Mouse (Mus musculus) liver, adult 2 months (tissue): Measurements from ENCODE around the gene Sh3tc1. TPM values are rescaled to one million over a fixed set of nuclear protein-coding genes. Genes with fewer than 3 reads are reported as not detected.

Experiments used
- DNase-seq: peaks from one replicate; pipeline ENCODE4 v3.0.0-alpha.2; 2011; ENCODE audit warnings: low read depth, low spot score; ENCODE audit errors: extremely low read depth
- H3K27ac ChIP-seq: fragments of 200-500 bp; replicated peaks from 2 replicates; pipeline ENCODE4 v1.5.1; 2012; ENCODE audit warnings: low read depth, mild to moderate bottlenecking, control low read depth, inconsistent platforms, low read length; ENCODE audit not compliant: insufficient read depth
- H3K27me3 ChIP-seq: fragments of 200-500 bp; 2 replicates; pipeline ENCODE4 v1.6.1; 2012; ENCODE audit warnings: mild to moderate bottlenecking, moderate library complexity, low read length, inconsistent platforms; ENCODE audit not compliant: control insufficient read depth, insufficient read depth
- H3K36me3 ChIP-seq: fragments of 200-500 bp; 2 replicates; pipeline ENCODE4 v1.6.1; 2012; ENCODE audit warnings: low read length, inconsistent platforms; ENCODE audit not compliant: control insufficient read depth, insufficient read depth
- H3K4me1 ChIP-seq: fragments of 200-500 bp; 2 replicates; pipeline ENCODE4 v1.6.1; 2011; ENCODE audit warnings: low read length; ENCODE audit not compliant: control insufficient read depth, insufficient read depth
- H3K4me3 ChIP-seq: fragments of 200-500 bp; 2 replicates; pipeline ENCODE4 v1.5.1; 2011; ENCODE audit warnings: low read depth, mild to moderate bottlenecking, control low read depth, low read length, moderate library complexity; ENCODE audit not compliant: insufficient read depth
- H3K79me2 ChIP-seq: fragments of 200-500 bp; 2 replicates; pipeline ENCODE4 v1.6.1; 2012; ENCODE audit warnings: inconsistent platforms, mild to moderate bottlenecking, low read length, moderate library complexity; ENCODE audit not compliant: control insufficient read depth, insufficient read depth
- H3K9ac ChIP-seq: fragments of 200-500 bp; 2 replicates; pipeline ENCODE4 v1.6.1; 2012; ENCODE audit warnings: low read depth, mild to moderate bottlenecking, control low read depth, inconsistent platforms, low read length
- CTCF ChIP-seq: fragments of 200-500 bp; IDR thresholded peaks from 2 replicates; pipeline ENCODE4 v1.5.1; 2011; ENCODE audit warnings: low read depth, low read length, control low read depth
- POLR2A ChIP-seq: fragments of 200-500 bp; IDR thresholded peaks from 2 replicates; pipeline ENCODE4 v1.6.1; 2011; ENCODE audit warnings: low read length, control low read depth; ENCODE audit not compliant: insufficient read depth; ENCODE audit errors: extremely low read depth
- WGBS: fragments of 180-500 bp; shearing (Covaris S2); methylation state at CpG from one replicate; pipeline ENCODE4 v1.1.7; 2018; 5-methylcytosine and 5-hydroxymethylcytosine counted together
- polyA plus RNA-seq: library from polyadenylated mRNA; depleted of rRNA; stranded (reverse); fragments of >200 nt; gene quantifications from 2 replicates; pipeline ENCODE4 v1.2.3, GENCODE M21; 2012
- total RNA-seq: library from RNA; depleted of rRNA; stranded (reverse); fragments of >200 nt; gene quantifications from 2 replicates; pipeline ENCODE4 v1.2.3, GENCODE M21; 2014

Sh3tc1 gene
- total and polyA plus RNA-seq, 2 experiments: 3.0 to 5.2 TPM

DNA sequence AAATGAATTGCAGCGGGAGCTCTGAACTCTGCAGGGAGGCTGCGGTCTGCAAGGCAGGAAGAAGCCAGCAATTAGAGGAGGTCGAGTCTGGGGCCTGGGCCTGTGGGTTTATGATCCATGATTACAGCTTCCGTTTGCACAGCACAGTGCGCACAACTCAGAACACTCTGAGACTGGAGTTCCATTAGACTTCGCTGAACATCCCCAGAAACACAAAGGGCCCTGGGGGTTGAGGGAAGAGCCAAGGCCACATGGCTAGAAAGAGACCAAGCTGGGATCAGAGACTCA lies 34.3 kb upstream of the Sh3tc1 start:
- H3K27me3 ChIP-seq: no peaks in the 10 kb centered on the region

DNA sequence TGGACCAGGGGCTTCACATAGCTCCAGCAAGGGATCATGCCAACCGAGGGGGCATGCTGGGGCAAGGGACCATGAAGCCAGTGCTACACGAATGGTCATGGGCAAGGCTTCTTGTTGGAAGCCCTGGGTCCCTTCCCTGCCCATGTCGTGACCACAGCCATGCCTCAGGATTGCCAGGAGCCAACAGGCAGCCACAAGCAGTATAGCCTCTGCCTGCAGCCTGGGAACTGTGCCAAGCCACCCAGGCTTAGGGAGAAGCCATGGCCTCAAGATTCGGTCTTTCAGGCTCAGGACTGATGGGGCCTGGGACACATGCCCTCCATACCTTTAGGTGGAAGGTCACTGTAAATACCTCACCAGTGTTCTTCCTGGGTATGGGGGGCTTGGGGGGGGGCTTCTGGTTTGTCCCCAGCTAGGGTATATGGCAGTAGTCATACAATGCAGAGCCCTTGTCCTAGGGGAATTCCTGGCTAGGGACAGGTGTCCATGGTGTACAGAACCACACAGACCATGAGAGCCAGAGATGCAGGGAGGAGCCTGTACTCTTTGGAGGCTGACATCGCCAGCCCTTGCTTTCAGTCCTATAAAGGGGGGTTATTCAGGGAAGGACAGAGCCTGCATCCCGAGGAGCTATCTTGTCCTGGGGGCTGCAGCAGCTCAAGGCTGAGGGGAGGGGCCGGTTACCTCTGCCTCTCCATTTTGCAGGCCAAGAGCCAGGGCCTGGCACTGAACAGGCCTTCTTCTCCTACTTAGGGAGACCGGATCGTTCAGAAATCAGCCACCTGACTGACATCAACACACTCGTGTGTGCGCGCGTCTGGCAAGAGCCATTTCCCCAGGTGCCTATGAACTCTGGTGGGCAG lies 33.7 kb upstream of the Sh3tc1 start:
- Histone ChIP-seq H3K27me3 (no peaks in the 10 kb centered on the region), H3K4me3 (no peak overlapping the region), H3K36me3 (no peaks in the 10 kb centered on the region), H3K27ac (no peak overlapping the region), H3K9ac (no peak overlapping the region), H3K4me1 (no peaks in the 10 kb centered on the region), H3K79me2 (no peaks in the 10 kb centered on the region)
- no peak for DNase-seq
- 79% methylated on average over 13 of the region's 13 CpGs for WGBS
- TF ChIP-seq POLR2A (no peak), CTCF (no peak)

More for the DNA sequence above, 34.3 kb upstream of the Sh3tc1 start:
- DNase-seq: no peak
- H3K9ac ChIP-seq: no peak overlapping the region
- no peak overlapping the region for H3K27ac ChIP-seq
- 76% methylated on average over 6 of the region's 6 CpGs for WGBS
- no peaks in the 10 kb centered on the region for H3K4me1 ChIP-seq
- no peaks in the 10 kb centered on the region for H3K36me3 ChIP-seq
- TF ChIP-seq CTCF (no peak), POLR2A (no peak)
- H3K4me3 ChIP-seq: no peak overlapping the region
- H3K79me2 ChIP-seq: no peaks in the 10 kb centered on the region

DNA sequence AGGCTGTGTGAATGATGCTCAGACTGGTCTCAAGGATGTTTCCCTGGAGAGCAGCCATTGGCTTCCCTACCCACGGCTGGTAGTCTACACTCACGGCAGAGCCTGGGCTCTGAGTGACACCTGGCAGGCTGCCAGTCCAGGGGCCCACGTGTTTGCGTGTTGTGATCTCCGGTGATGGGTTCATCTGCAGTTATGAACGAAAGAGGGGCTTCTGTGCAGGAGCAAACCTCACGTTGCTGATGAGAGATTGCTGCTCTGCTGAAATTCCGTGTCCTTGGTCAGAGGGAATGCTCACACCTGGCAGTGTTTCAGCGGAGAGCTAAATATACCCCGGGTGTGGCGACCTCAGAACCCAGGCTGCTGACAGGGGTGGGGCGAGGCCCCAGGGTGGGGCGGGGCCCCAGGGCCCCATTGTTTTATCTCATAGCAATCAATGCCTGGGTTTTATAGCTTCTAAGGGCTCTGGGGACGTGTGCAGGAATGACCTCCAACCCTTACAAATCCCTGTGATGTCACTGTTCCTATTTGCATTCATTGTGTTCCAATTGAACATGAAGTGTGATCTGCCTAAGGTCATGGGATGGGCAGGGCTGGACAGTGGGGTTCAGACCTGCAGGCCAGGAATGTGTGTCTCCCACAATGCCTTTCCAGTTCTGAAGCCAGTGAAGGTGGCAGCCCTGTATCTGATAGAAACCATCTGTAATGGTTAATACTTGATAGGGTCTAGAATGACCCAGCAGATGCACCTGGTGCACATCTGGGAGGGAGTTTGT lies 31.3 kb upstream of the Sh3tc1 start:
- Histone ChIP-seq H3K4me3 (no peak overlapping the region), H3K27ac (no peak overlapping the region), H3K27me3 (no peaks in the 10 kb centered on the region), H3K79me2 (no peaks in the 10 kb centered on the region), H3K4me1 (no peaks in the 10 kb centered on the region), H3K36me3 (no peaks in the 10 kb centered on the region), H3K9ac (no peak overlapping the region)
- no peak for DNase-seq
- WGBS: 62% methylated on average over 14 of the region's 14 CpGs
- no peak for TF ChIP-seq CTCF
- TF ChIP-seq POLR2A: no peak

DNA sequence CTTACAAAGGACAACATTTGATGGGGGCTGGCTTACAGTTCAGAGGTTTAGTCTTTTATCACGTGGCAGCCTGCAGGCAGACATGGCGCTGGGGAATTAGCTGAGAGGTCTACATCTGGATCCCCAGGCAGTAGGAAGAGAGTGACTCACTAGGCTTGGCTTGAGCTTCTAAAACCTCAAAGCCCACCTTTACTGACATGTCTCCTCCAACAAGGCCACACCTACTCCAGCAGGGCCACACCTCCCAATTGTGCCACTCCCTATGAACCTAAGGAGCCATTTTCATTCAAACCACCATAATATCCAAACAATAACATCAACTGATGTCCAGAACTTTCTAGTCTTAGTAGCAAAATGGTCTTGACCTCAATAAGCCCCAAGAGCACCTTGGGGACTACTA lies 30.5 kb upstream of the Sh3tc1 start:
- TF ChIP-seq CTCF (no peak), POLR2A (no peak)
- H3K27me3 ChIP-seq: no peaks in the 10 kb centered on the region
- no peaks in the 10 kb centered on the region for H3K4me1 ChIP-seq
- no peaks in the 10 kb centered on the region for H3K36me3 ChIP-seq
- H3K4me3 ChIP-seq: no peak overlapping the region
- no peak for DNase-seq
- no peaks in the 10 kb centered on the region for H3K79me2 ChIP-seq
- no peak overlapping the region for H3K9ac ChIP-seq
- no peak overlapping the region for H3K27ac ChIP-seq
- WGBS: 94% methylated on average over 2 of the region's 2 CpGs

DNA sequence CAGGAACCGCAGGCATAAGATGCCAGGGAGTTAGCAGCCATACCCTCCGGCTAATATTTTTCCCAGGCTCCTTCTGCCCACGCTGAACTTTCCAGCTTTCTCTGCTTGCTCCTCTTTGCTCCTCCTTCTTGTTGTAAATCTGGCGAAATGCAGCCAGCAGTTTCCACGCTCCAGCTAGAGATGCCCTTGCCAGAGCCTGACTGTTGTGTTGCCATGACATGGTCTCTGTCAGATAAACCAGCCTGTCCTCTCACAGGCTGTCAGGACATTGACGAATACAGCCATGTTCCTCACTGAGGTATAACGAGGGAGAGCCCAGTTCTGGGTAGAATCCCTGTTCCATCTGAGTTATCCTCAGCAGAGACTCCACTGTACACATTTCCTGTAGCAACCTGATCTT lies 29.2 kb upstream of the Sh3tc1 start:
- Histone ChIP-seq H3K36me3 (no peaks in the 10 kb centered on the region), H3K79me2 (no peaks in the 10 kb centered on the region), H3K4me3 (no peak overlapping the region), H3K4me1 (no peaks in the 10 kb centered on the region), H3K9ac (no peak overlapping the region), H3K27me3 (no peaks in the 10 kb centered on the region), H3K27ac (no peak overlapping the region)
- TF ChIP-seq POLR2A (no peak), CTCF (no peak)
- DNase-seq: no peak
- WGBS: 86% methylated on average over 7 of the region's 7 CpGs

DNA sequence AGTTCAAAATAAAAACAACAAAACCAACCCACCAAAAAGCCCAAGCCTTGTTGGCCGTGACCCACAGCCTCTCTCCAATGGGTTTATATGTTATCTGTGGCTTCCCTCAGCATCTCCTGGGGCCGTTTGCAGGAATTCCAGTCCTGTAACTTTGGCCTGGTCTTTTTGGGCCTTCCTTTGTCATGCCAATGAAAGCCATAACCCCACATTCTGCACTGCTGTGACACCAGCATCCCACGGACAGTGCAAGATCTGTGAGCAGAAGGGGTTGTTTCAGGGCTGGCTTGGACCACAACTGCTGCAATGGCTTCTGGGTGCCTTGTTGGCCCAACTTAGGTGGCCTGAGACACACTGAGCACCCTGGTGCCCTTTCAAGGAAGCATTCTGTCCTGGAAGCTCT lies 28.7 kb upstream of the Sh3tc1 start:
- H3K4me3 ChIP-seq: no peak overlapping the region
- no peaks in the 10 kb centered on the region for H3K27me3 ChIP-seq
- no peaks in the 10 kb centered on the region for H3K79me2 ChIP-seq
- H3K9ac ChIP-seq: no peak overlapping the region
- no peak for DNase-seq
- H3K36me3 ChIP-seq: no peaks in the 10 kb centered on the region
- no peak overlapping the region for H3K27ac ChIP-seq
- TF ChIP-seq CTCF (no peak), POLR2A (no peak)
- 76% methylated on average over 3 of the region's 3 CpGs for WGBS
- H3K4me1 ChIP-seq: no peaks in the 10 kb centered on the region
